Mouse (Mus musculus) C2C12 (cell line): ENCODE measurements around the gene Trim10.

Source experiments
- CEBPB ChIP-seq: IDR thresholded peaks from one replicate; pipeline ENCODE4 v1.6.1; 2011; ENCODE audit warnings: low read depth, mild to moderate bottlenecking, control low read depth, moderate library complexity
- CTCF ChIP-seq: IDR thresholded peaks from one replicate; pipeline ENCODE4 v1.5.1; 2011; ENCODE audit not compliant: control insufficient read depth, insufficient read depth, insufficient read length
- FOSL1 ChIP-seq: IDR thresholded peaks from one replicate; pipeline ENCODE4 v1.8.0; 2011; ENCODE audit warnings: mild to moderate bottlenecking, low read length; ENCODE audit not compliant: poor library complexity, insufficient read depth, severe bottlenecking
- MAX ChIP-seq: IDR thresholded peaks from one replicate; pipeline ENCODE4 v1.6.1; 2011; ENCODE audit warnings: mild to moderate bottlenecking, control low read depth
- MYOD1 ChIP-seq: IDR thresholded peaks from one replicate; pipeline ENCODE4 v1.6.1; 2011; ENCODE audit warnings: low read depth; ENCODE audit not compliant: control insufficient read depth, insufficient read length
- MYOG ChIP-seq: IDR thresholded peaks from one replicate; pipeline ENCODE4 v1.6.1; 2011; ENCODE audit not compliant: control insufficient read depth, insufficient read length; ENCODE audit errors: extremely low read depth
- USF1 ChIP-seq: IDR thresholded peaks from one replicate; pipeline ENCODE4 v1.6.1; 2011; ENCODE audit warnings: low read depth, mild to moderate bottlenecking, control low read depth, moderate library complexity

- no peak for TF ChIP-seq MYOD1
- TF ChIP-seq CTCF = no peak
- TF ChIP-seq FOSL1 = no peak
- TF ChIP-seq USF1 = no peak
- no peak for TF ChIP-seq MAX
- no peak for TF ChIP-seq CEBPB
- TF ChIP-seq MYOG = no peak
These were observed 27.7 kb downstream of the Trim10 start for GRCm38 (mm10) chr17:36897065-36897464.
